Mouse (Mus musculus) heart, embryonic 13.5 days (tissue): ENCODE data around the gene Six3. TPM values are rescaled to one million over a fixed set of nuclear protein-coding genes. Genes with fewer than 3 reads are reported as not detected.

ENCODE experiments used
- polyA plus RNA-seq: library from polyadenylated mRNA; unstranded; fragments of >200 nt; fragmentation: Nextera tagmentation; extraction: Ambion mirVana; gene quantifications from 2 replicates; pipeline ENCODE4 v1.2.1, GENCODE M21; 2015

Gene Six3
- polyA plus RNA-seq, 1 experiment from 2014 or later, result not detected

Other genes with a start within 250 kb of the Six3 start
- 0.27 and 0.39 TPM in 2 replicates for gene Six2, start 74.7 kb downstream of the Six3 start, polyA plus RNA-seq